Mouse (Mus musculus) midbrain, embryonic 10.5 days (tissue): ENCODE results near the gene Cacna1c. TPM values are rescaled to one million over a fixed set of nuclear protein-coding genes. Genes with fewer than 3 reads are reported as not detected.

Source experiments
- DNase-seq: peaks from one replicate; pipeline ENCODE4 v3.0.0-alpha.2; 2017; ENCODE audit warnings: low spot score
- H3K27ac ChIP-seq: fragments of 300-500 bp; sonication (generic); replicated peaks from 2 replicates; pipeline ENCODE4 v1.5.1; 2016; ENCODE audit warnings: mild to moderate bottlenecking
- H3K27me3 ChIP-seq: fragments of 300-500 bp; sonication (generic); 2 replicates; pipeline ENCODE4 v1.6.1; 2016; ENCODE audit warnings: low read depth, mild to moderate bottlenecking; ENCODE audit not compliant: poor library complexity, severe bottlenecking
- H3K36me3 ChIP-seq: fragments of 300-500 bp; sonication (generic); 2 replicates; pipeline ENCODE4 v1.6.1; 2016; ENCODE audit warnings: mild to moderate bottlenecking, moderate library complexity
- H3K4me1 ChIP-seq: fragments of 300-500 bp; sonication (generic); 2 replicates; pipeline ENCODE4 v1.6.1; 2016
- H3K4me3 ChIP-seq: fragments of 300-500 bp; sonication (generic); 2 replicates; pipeline ENCODE4 v1.5.1; 2016; ENCODE audit warnings: mild to moderate bottlenecking, moderate library complexity
- H3K9me3 ChIP-seq: fragments of 300-500 bp; sonication (generic); replicated peaks from 2 replicates; pipeline ENCODE4 v1.6.1; 2016; ENCODE audit warnings: mild to moderate bottlenecking
- WGBS: fragments of 180-500 bp; shearing (Covaris S2); methylation state at CpG from one replicate; pipeline ENCODE4 v1.1.7; 2016; 5-methylcytosine and 5-hydroxymethylcytosine counted together
- polyA plus RNA-seq: library from polyadenylated mRNA; unstranded; fragments of >200 nt; fragmentation: Nextera tagmentation; extraction: Ambion mirVana; gene quantifications from 2 replicates; pipeline ENCODE4 v1.2.1, GENCODE M21; 2016

The Cacna1c gene
- polyA plus RNA-seq, 1 experiment from 2014 or later = 1.5 TPM

DNA sequence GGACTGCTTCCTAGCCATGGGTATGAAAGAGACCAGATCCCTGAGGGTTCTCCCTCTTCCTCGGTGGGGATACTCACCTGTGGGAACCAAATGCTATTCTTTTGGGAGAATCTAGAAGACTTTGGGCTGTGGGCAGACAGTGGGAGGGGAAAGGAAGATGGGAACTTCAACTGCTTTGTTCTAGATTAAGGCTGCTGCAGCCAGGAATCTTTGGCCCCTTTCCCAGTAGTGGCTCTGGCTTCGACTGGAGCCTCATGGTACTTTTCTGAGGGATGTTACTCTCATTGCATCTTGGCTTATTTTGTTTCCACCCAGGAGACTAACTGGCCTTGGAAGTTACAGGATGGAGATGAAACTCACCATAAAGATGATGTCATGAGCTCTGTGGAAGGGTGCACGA lies 441.8 kb downstream of the Cacna1c start:
- no peaks in the 10 kb centered on the region for H3K27me3 ChIP-seq
- no peak overlapping the region for H3K4me3 ChIP-seq
- no peaks in the 10 kb centered on the region for H3K4me1 ChIP-seq
- 86% methylated on average over 3 of the region's 3 CpGs for WGBS
- H3K27ac ChIP-seq = no peak overlapping the region
- H3K36me3 ChIP-seq = no peaks in the 10 kb centered on the region
- H3K9me3 ChIP-seq = no peaks in the 10 kb centered on the region
- no peak for DNase-seq

DNA sequence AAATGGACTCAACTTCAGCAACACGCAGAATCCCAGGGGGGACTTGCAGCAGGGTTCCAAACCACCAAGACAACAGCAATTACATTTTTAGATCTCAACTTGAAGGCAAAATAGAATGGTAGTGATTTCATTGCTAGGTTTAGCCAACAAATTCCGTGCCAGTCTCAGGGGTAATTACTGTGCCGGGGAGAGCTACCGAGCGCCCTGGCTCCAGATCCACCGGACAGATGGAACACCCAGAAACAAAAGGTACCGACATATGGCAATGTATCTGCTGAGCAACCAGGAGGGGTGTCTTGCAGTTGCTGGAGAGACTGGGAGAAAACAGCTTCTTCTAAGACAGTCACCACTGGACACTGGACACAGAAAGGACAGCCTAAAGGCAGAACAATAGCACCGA lies 442.4 kb downstream of the Cacna1c start:
- 94% methylated on average over 8 of the region's 8 CpGs for whole genome bisulfite sequencing

GRCm38 (mm10) chr6:118753064-118753463 lies 443.2 kb downstream of the Cacna1c start:
- no peak for DNase-seq
- Histone ChIP-seq H3K27me3 (no peaks in the 10 kb centered on the region), H3K9me3 (no peaks in the 10 kb centered on the region), H3K4me3 (no peak overlapping the region), H3K36me3 (no peaks in the 10 kb centered on the region), H3K4me1 (no peaks in the 10 kb centered on the region), H3K27ac (no peak overlapping the region)
- 85% methylated on average over 5 of the region's 5 CpGs for WGBS

More for the DNA sequence above, 442.4 kb downstream of the Cacna1c start:
- no peaks in the 10 kb centered on the region for H3K9me3 ChIP-seq
- H3K27me3 ChIP-seq = no peaks in the 10 kb centered on the region
- H3K4me3 ChIP-seq = no peak overlapping the region
- DNase-seq = no peak
- H3K4me1 ChIP-seq = no peaks in the 10 kb centered on the region
- no peak overlapping the region for H3K27ac ChIP-seq
- H3K36me3 ChIP-seq = no peaks in the 10 kb centered on the region

DNA sequence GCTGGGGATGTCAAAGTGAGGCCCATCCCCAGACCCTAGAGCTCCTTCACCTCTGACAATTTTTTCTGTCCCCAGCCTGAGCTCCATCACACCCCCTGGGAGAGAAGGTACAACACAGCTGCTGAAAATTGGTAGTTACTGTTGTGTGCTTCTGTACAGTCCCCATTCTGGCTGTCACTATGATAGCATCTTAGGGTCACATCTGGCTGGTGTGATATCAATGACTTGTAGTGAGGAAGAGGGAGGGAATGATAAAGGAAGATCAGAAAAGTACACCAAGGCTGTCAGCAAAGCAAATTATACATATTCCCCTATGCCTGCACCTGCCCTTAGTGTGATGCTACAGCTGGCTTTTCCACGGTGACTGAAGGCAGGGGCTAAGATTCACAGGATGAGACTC lies 446.9 kb downstream of the Cacna1c start:
- WGBS = 97% methylated on average over 1 of the region's 1 CpGs
- Histone ChIP-seq H3K27me3 (no peaks in the 10 kb centered on the region), H3K4me1 (no peaks in the 10 kb centered on the region), H3K36me3 (no peaks in the 10 kb centered on the region), H3K9me3 (no peaks in the 10 kb centered on the region), H3K27ac (no peak overlapping the region), H3K4me3 (no peak overlapping the region)
- no peak for DNase-seq

- Histone ChIP-seq H3K4me1 (no peaks in the 10 kb centered on the region), H3K27me3 (no peaks in the 10 kb centered on the region), H3K4me3 (no peak overlapping the region), H3K27ac (no peak overlapping the region), H3K9me3 (no peaks in the 10 kb centered on the region), H3K36me3 (no peaks in the 10 kb centered on the region)
- no peak for DNase-seq
- WGBS = 83% methylated on average over 6 of the region's 6 CpGs
These were observed 453.5 kb downstream of the Cacna1c start for GRCm38 (mm10) chr6:118742701-118743100.

DNA sequence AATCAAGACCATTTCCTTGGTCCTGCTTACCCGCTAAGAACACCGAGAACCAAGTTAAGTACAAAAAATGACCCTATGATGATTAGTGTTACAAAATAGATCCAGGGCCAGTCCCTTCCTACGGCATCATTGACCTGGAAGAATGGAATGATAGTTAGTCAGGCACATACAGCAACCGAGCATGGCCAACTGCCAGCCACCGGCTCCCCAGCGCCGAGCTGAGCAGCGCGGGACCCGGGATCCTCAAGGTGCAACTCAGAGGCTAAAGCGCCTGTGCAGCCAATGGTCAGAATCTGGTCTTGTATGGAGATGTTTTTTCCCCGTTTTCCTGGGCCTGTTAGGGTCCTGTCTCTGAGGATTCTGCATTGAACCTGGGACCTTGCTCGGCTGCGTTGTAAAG lies 454.4 kb downstream of the Cacna1c start:
- Histone ChIP-seq H3K27me3 (no peaks in the 10 kb centered on the region), H3K9me3 (no peaks in the 10 kb centered on the region), H3K4me1 (no peaks in the 10 kb centered on the region), H3K36me3 (no peaks in the 10 kb centered on the region), H3K27ac (no peak overlapping the region), H3K4me3 (no peak overlapping the region)
- no peak for DNase-seq
- WGBS = 96% methylated on average over 14 of the region's 14 CpGs

GRCm38 (mm10) chr6:118739961-118740599 lies 456.1 kb downstream of the Cacna1c start:
- DNase-seq = no peak
- Histone ChIP-seq H3K27ac (no peak overlapping the region), H3K4me3 (no peak overlapping the region), H3K36me3 (no peaks in the 10 kb centered on the region), H3K4me1 (no peaks in the 10 kb centered on the region), H3K27me3 (no peaks in the 10 kb centered on the region), H3K9me3 (no peaks in the 10 kb centered on the region)
- WGBS = 93% methylated on average over 9 of the region's 9 CpGs

GRCm38 (mm10) chr6:118739344-118739743 lies 456.9 kb downstream of the Cacna1c start:
- Histone ChIP-seq H3K27ac (no peak overlapping the region), H3K27me3 (no peaks in the 10 kb centered on the region), H3K36me3 (no peaks in the 10 kb centered on the region), H3K9me3 (no peaks in the 10 kb centered on the region), H3K4me3 (no peak overlapping the region), H3K4me1 (no peaks in the 10 kb centered on the region)
- no peak for DNase-seq
- WGBS = 66% methylated on average over 4 of the region's 4 CpGs

DNA sequence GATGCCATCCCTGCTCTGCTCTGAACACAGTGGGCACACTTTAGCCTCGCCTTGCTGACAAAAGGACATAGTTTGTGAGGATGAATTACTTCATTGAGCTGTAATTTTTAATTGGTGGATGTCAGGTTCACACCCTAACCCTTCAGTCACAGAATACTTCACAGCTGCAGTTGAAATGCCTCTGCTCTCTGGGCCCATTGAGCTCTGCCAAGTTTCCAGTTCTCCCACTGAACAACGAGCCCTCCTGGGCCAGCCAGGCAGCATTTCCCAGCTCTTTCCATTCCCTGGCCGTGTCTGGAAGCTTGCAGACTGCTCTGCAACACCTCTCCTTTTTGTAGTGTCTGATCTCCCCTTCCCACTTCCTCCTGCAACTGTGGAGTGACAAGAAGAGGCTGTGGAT lies 457.6 kb downstream of the Cacna1c start:
- H3K9me3 ChIP-seq = no peaks in the 10 kb centered on the region
- H3K4me3 ChIP-seq = no peak overlapping the region
- DNase-seq = no peak
- H3K36me3 ChIP-seq = no peaks in the 10 kb centered on the region
- no peaks in the 10 kb centered on the region for H3K27me3 ChIP-seq
- WGBS = 68% methylated on average over 3 of the region's 3 CpGs
- H3K4me1 ChIP-seq = no peaks in the 10 kb centered on the region
- H3K27ac ChIP-seq = no peak overlapping the region

DNA sequence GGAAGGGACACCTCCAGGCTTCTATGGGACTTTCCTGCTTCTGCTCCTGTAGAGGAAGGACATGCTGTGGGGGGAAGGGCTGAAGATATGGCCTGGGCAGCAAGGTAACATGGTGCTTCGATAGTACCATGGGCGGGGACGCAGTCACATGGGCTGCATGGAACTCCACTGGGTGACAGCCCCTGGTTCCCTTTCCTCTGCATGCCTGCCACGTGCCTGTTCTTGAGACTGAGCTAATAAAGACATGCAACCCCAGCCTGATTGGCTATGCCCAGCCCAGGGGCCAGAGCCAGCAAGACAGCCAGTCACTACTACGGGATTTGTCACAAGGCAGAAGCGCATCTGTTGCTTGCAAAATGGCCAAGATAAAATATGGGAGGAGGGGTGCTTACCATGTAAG lies 459.1 kb downstream of the Cacna1c start:
- no peaks in the 10 kb centered on the region for H3K4me1 ChIP-seq
- no peaks in the 10 kb centered on the region for H3K9me3 ChIP-seq
- no peaks in the 10 kb centered on the region for H3K36me3 ChIP-seq
- H3K4me3 ChIP-seq = no peak overlapping the region
- H3K27me3 ChIP-seq = no peaks in the 10 kb centered on the region
- 83% methylated on average over 6 of the region's 6 CpGs for WGBS
- DNase-seq = no peak
- no peak overlapping the region for H3K27ac ChIP-seq

DNA sequence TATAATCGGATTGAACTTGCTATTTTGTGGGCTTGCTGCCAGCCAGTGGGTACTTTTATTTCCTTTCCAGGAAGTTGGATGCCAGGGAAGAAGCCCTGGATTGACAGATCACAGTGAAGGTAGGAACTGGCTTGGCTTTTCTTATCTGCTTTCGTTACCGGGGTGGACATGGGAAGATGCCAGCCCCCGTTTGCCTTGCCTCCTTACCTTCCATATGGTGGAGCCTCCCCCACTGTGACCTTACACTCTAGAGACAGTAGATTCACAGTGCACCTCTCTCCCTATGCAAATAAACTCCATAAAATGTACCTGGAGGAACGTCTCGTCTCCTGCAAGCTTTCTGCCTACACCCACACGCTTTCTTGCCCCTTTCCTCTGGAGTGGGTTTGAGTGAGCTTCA lies 459.7 kb downstream of the Cacna1c start:
- DNase-seq = no peak
- 91% methylated on average over 7 of the region's 7 CpGs for WGBS
- no peak overlapping the region for H3K4me3 ChIP-seq
- no peaks in the 10 kb centered on the region for H3K9me3 ChIP-seq
- no peak overlapping the region for H3K27ac ChIP-seq
- H3K27me3 ChIP-seq = no peaks in the 10 kb centered on the region
- H3K4me1 ChIP-seq = no peaks in the 10 kb centered on the region
- H3K36me3 ChIP-seq = no peaks in the 10 kb centered on the region

DNA sequence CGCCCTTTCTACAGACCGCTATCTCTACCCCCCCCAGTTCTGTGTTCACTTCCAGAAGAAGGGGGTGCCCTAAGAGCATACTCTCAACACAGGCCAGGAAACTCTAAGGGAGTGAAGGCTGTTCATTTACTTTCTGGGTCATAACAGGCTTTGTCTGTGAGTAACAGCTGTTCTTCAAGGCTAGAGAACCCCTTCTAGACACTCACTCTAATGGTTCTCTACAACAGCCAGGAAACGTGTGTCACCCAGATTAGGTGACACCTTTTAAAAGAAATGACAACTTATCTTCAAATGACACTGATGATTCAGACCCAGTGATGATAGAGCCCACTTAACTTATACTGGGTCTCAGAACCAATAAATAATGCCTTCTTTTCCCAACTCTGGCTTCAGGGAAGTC lies 461.1 kb downstream of the Cacna1c start:
- no peaks in the 10 kb centered on the region for H3K4me1 ChIP-seq
- no peak overlapping the region for H3K27ac ChIP-seq
- no peaks in the 10 kb centered on the region for H3K36me3 ChIP-seq
- DNase-seq = no peak
- H3K4me3 ChIP-seq = no peak overlapping the region
- WGBS = 82% methylated on average over 3 of the region's 3 CpGs
- H3K9me3 ChIP-seq = no peaks in the 10 kb centered on the region
- H3K27me3 ChIP-seq = no peaks in the 10 kb centered on the region

DNA sequence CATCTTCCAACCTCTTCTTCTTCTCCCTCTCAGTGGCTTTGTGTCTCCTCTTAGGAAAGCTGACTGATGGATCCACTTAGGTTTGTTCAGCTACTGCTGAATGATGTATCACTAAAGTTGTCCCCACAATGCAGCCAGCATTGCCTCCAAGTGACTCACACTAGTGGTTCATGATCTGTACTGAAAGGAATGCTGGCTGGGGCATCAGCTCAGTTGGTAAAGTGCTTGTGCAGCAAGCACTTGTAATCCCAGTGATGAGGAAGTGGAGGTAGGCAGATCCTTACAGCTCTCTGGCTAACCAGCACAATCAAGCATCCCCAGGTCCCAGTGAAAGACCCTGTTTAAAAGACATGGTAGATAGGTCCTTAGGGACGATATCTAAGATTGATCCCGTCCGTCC lies 464.3 kb downstream of the Cacna1c start:
- no peak for DNase-seq
- no peaks in the 10 kb centered on the region for H3K4me1 ChIP-seq
- H3K27ac ChIP-seq = no peak overlapping the region
- WGBS = 96% methylated on average over 3 of the region's 3 CpGs
- no peaks in the 10 kb centered on the region for H3K27me3 ChIP-seq
- H3K4me3 ChIP-seq = no peak overlapping the region
- no peaks in the 10 kb centered on the region for H3K36me3 ChIP-seq
- no peaks in the 10 kb centered on the region for H3K9me3 ChIP-seq

GRCm38 (mm10) chr6:118724908-118725307 lies 471.3 kb downstream of the Cacna1c start:
- Histone ChIP-seq H3K4me3 (no peak overlapping the region), H3K4me1 (peaks cover 2% of the 10 kb centered on the region; the same call in 1 of the 2 replicates), H3K36me3 (no peaks in the 10 kb centered on the region), H3K27ac (no peak overlapping the region), H3K27me3 (no peaks in the 10 kb centered on the region), H3K9me3 (no peaks in the 10 kb centered on the region)
- 84% methylated on average over 4 of the region's 4 CpGs for WGBS
- no peak for DNase-seq
